Mouse (Mus musculus): ENCODE measurements around the gene Zfp583. TPM values are rescaled to one million over a fixed set of nuclear protein-coding genes. Genes with fewer than 3 reads are reported as not detected.
"Not testable (repeated sequence)": the region's sequence is repeated elsewhere in the genome, so short reads cannot be mapped to it uniquely, and the experiment has no call there.

Gene Zfp583
- 3.2 and 4.5 TPM in 2 replicates for polyA plus RNA-seq (2015; fragmentation: Nextera tagmentation; extraction: Ambion mirVana)

DNA sequence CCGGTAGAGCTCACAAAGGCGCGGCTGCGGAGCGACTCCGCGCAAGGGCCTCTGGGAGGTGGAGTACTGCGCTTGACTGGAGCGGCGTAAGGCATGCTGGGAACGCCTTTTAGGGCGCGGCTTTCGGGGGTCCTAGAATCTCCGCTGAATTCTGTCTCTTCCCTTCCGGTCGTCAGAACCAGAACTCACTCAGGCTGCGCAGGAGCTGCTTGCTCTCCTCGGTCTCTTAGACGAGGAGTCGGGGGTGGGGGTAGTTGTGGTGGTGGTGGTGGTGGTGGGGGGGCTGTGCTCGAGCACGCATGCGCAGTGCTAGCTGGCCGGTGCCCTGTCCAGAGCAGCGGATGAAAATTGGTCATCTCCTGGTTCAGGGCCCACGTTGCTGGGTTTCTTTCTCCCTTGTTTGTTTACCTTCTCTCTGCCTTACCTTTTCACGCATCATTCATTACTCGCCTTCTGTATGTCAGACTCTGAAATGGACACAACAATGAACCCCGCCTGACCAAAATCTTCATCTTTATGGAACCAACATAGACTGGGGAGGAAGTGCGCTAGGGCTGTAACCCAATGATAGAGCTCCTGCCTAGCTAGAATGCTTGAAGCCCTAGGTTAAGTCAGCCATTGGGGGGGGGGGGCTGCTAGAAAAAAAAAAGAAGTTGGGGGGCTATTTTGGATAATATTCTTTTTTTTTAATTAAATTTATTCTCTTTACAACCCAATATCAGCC is at the start of gene Zfp583:
Gene Zfp583 (minus strand): TSS at position 53 of the 724 bp plus-strand sequence.
- Histone ChIP-seq H3K4me1 (ENCODE audit: control insufficient read depth, insufficient read depth, low read length) (peaks cover 6% of the 10 kb centered on the region), H3K27ac (ENCODE audit: low read length) (peak within 1 kb of the TSS; percentile 71), H3K4me2 (ENCODE audit: low read depth, low read length) (peak within 1 kb of the TSS; percentile 64), H3K36me3 (ENCODE audit: control insufficient read depth, insufficient read depth) (no peaks in the 10 kb centered on the region), H3K4me3 (ENCODE audit: low read length) (peak within 1 kb of the TSS; percentile 68), H3K9me3 (replicated peaks; ENCODE audit: control insufficient read depth, low read length) (no peaks in the 10 kb centered on the region), H3K27me3 (ENCODE audit: control insufficient read depth, insufficient read depth, low read length) (no peaks in the 10 kb centered on the region), H3K9ac (ENCODE audit: low read length) (peak within 1 kb of the TSS; percentile 81)
- peak; percentile 92 for ATAC-seq (replicated peaks; ENCODE audit: extremely low read depth, insufficient read depth, low FRiP score)
- WGBS, result 5% methylated on average over 31 of the region's 31 CpGs

DNA sequence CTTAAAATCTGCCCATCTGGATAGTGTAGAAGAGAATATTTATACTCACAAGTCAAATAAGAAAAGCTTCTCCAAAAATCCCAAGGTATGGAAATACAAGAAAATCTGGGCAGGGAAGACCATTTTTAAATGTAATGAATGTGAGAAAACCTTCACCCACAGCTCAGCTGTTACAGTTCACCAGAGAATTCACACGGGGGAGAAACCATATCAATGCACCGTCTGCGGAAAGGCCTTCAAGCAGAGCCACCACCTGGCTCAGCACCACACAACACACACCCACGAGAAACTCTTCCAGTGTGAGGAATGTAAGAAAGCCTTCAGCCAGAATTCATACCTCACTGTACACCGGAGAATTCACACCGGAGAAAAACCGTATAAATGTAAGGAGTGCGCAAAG is 47.4 kb upstream of the Zfp583 start:
- ATAC-seq (replicated peaks; ENCODE audit: extremely low read depth, insufficient read depth, low FRiP score), result no peak
- no peak overlapping the region for H3K9ac ChIP-seq (ENCODE audit: low read length)
- no peak overlapping the region for H3K4me2 ChIP-seq (ENCODE audit: low read depth, low read length)
- H3K27ac ChIP-seq (ENCODE audit: low read length), result no peak overlapping the region
- peaks cover 7% of the 10 kb centered on the region for H3K4me1 ChIP-seq (ENCODE audit: control insufficient read depth, insufficient read depth, low read length)
- H3K27me3 ChIP-seq (ENCODE audit: control insufficient read depth, insufficient read depth, low read length), result no peaks in the 10 kb centered on the region
- no peaks in the 10 kb centered on the region for H3K36me3 ChIP-seq (ENCODE audit: control insufficient read depth, insufficient read depth)
- 77% methylated on average over 8 of the region's 8 CpGs for WGBS
- H3K9me3 ChIP-seq (replicated peaks; ENCODE audit: control insufficient read depth, low read length), result no peaks in the 10 kb centered on the region
- no peak overlapping the region for H3K4me3 ChIP-seq (ENCODE audit: low read length)

DNA sequence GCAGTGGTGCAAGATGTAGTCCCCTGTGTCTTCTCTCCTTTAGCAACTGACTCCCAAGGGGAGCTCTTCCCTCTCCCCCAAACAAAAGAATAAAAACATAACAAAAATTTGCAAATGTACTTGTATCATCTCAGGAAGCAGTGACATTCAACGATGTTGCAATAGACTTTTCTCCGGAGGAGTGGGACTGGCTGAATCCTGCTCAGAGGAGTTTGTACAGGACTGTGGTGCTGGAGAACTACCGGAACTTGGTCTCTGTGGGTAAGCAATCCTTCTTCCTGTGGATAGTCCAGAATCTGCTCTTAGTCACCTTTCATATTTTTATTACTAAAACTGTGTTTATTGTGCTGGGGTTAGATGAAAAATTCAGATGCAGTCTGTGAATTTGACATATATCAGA is 41.9 kb upstream of the Zfp583 start:
- Histone ChIP-seq H3K27ac (ENCODE audit: low read length) (no peak overlapping the region), H3K36me3 (ENCODE audit: control insufficient read depth, insufficient read depth) (no peaks in the 10 kb centered on the region), H3K9ac (ENCODE audit: low read length) (no peak overlapping the region), H3K4me1 (ENCODE audit: control insufficient read depth, insufficient read depth, low read length) (no peaks in the 10 kb centered on the region), H3K4me2 (ENCODE audit: low read depth, low read length) (no peak overlapping the region), H3K4me3 (ENCODE audit: low read length) (no peak overlapping the region), H3K9me3 (replicated peaks; ENCODE audit: control insufficient read depth, low read length) (no peaks in the 10 kb centered on the region), H3K27me3 (ENCODE audit: control insufficient read depth, insufficient read depth, low read length) (no peaks in the 10 kb centered on the region)
- ATAC-seq (replicated peaks; ENCODE audit: extremely low read depth, insufficient read depth, low FRiP score), result no peak
- 88% methylated on average over 3 of the region's 3 CpGs for WGBS

DNA sequence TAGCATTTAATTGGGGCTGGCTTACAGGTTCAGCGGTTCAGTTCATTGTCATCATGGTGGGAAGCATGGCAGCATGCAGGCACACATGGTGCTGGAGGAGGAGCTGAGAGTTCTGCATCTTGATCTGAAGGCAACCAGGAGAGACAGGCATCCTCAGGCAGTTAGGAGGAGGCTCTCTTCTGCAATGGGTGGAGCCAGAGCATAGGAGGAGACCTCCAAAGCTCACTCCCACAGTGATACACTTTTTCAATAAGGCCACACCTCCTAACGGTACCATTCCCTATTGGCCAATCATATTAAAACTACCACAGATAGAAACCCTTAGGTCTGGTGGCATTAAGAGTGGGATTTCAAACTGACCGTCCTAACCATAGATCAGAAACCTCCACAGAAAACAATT is 38.4 kb upstream of the Zfp583 start:
- H3K4me2 ChIP-seq (ENCODE audit: low read depth, low read length), result no peak overlapping the region
- H3K4me1 ChIP-seq (ENCODE audit: control insufficient read depth, insufficient read depth, low read length), result no peaks in the 10 kb centered on the region
- no peaks in the 10 kb centered on the region for H3K9me3 ChIP-seq (replicated peaks; ENCODE audit: control insufficient read depth, low read length)
- no peak overlapping the region for H3K27ac ChIP-seq (ENCODE audit: low read length)
- 81% methylated on average over 3 of the region's 3 CpGs for WGBS
- no peak for ATAC-seq (replicated peaks; ENCODE audit: extremely low read depth, insufficient read depth, low FRiP score)
- no peak overlapping the region for H3K9ac ChIP-seq (ENCODE audit: low read length)
- H3K4me3 ChIP-seq (ENCODE audit: low read length), result no peak overlapping the region
- H3K36me3 ChIP-seq (ENCODE audit: control insufficient read depth, insufficient read depth), result no peaks in the 10 kb centered on the region
- no peaks in the 10 kb centered on the region for H3K27me3 ChIP-seq (ENCODE audit: control insufficient read depth, insufficient read depth, low read length)

DNA sequence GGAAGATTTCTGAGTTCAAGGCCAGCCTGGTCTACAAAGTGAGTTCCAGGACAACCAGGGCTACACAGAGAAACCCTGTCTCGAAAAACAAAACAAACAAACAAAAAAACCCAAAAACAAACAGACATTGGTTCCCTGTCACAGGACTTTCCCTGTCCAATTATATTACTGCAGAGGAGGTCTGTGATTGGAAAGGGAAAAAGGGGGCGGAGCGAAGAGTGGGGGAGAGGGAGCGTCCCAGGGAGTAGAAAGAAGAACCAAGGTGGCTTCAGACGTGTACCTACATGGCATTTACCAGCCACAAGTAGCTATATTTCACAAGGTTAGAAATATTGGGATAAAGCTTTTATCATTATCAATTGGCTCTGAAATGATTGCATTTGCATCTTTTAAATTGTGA is 37.1 kb upstream of the Zfp583 start:
- H3K36me3 ChIP-seq (ENCODE audit: control insufficient read depth, insufficient read depth); H3K27ac ChIP-seq (ENCODE audit: low read length); H3K27me3 ChIP-seq (ENCODE audit: control insufficient read depth, insufficient read depth, low read length); H3K9ac ChIP-seq (ENCODE audit: low read length); H3K9me3 ChIP-seq (replicated peaks; ENCODE audit: control insufficient read depth, low read length); H3K4me3 ChIP-seq (ENCODE audit: low read length); H3K4me1 ChIP-seq (ENCODE audit: control insufficient read depth, insufficient read depth, low read length); H3K4me2 ChIP-seq (ENCODE audit: low read depth, low read length); ATAC-seq (replicated peaks; ENCODE audit: extremely low read depth, insufficient read depth, low FRiP score): not testable (repeated sequence)
- 80% methylated on average over 5 of the region's 5 CpGs for WGBS

DNA sequence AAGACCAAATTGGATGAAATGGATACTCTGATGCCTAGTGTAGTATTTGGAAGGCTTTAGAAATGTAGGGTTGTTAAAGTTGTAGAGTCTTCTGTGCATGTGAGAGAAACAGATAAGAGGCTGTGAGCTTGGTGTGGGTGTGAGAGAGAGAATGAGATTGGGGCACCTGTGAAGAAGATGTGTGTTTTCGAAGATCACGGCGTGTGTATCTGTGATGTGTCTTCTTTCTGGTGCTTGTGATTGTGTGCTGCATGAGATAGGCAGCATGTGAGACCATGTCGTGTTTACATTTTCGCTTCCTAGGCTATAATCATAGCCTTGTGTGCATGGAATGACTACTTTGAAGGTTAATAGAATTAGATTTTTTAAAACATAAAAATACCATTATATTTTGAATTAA is 36.1 kb upstream of the Zfp583 start:
- Histone ChIP-seq H3K9ac (ENCODE audit: low read length) (no peak overlapping the region), H3K4me1 (ENCODE audit: control insufficient read depth, insufficient read depth, low read length) (peaks cover 6% of the 10 kb centered on the region), H3K27ac (ENCODE audit: low read length) (no peak overlapping the region), H3K4me2 (ENCODE audit: low read depth, low read length) (no peak overlapping the region), H3K27me3 (ENCODE audit: control insufficient read depth, insufficient read depth, low read length) (no peaks in the 10 kb centered on the region), H3K36me3 (ENCODE audit: control insufficient read depth, insufficient read depth) (no peaks in the 10 kb centered on the region), H3K4me3 (ENCODE audit: low read length) (no peak overlapping the region), H3K9me3 (replicated peaks; ENCODE audit: control insufficient read depth, low read length) (no peaks in the 10 kb centered on the region)
- no peak for ATAC-seq (replicated peaks; ENCODE audit: extremely low read depth, insufficient read depth, low FRiP score)
- 83% methylated on average over 5 of the region's 5 CpGs for WGBS

DNA sequence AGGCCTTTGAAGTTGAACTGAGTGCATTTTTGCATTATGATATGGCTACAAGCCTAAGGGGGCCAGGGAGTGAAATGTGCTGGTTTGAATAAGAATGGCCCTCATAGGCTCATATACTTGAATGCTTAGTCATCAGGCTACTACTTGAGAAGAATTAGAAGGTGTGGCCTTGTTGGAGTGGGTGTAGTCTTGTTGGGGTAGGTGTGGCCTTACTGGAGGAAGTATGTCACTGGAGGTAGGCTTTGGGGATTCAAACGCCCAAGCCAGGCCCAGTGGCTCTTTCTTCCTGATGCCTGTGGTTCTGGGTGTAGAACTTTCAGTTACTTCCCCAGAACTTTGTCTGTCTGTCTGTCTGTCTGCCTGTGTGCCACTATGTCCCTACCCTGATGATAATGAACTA is 33.7 kb upstream of the Zfp583 start:
- Histone ChIP-seq H3K4me3 (ENCODE audit: low read length) (no peak overlapping the region), H3K4me2 (ENCODE audit: low read depth, low read length) (no peak overlapping the region), H3K9ac (ENCODE audit: low read length) (no peak overlapping the region), H3K27me3 (ENCODE audit: control insufficient read depth, insufficient read depth, low read length) (no peaks in the 10 kb centered on the region), H3K27ac (ENCODE audit: low read length) (no peak overlapping the region), H3K36me3 (ENCODE audit: control insufficient read depth, insufficient read depth) (no peaks in the 10 kb centered on the region), H3K9me3 (replicated peaks; ENCODE audit: control insufficient read depth, low read length) (no peaks in the 10 kb centered on the region), H3K4me1 (ENCODE audit: control insufficient read depth, insufficient read depth, low read length) (peaks cover 8% of the 10 kb centered on the region)
- ATAC-seq (replicated peaks; ENCODE audit: extremely low read depth, insufficient read depth, low FRiP score), result no peak
- 61% methylated on average over 1 of the region's 1 CpGs for WGBS

DNA sequence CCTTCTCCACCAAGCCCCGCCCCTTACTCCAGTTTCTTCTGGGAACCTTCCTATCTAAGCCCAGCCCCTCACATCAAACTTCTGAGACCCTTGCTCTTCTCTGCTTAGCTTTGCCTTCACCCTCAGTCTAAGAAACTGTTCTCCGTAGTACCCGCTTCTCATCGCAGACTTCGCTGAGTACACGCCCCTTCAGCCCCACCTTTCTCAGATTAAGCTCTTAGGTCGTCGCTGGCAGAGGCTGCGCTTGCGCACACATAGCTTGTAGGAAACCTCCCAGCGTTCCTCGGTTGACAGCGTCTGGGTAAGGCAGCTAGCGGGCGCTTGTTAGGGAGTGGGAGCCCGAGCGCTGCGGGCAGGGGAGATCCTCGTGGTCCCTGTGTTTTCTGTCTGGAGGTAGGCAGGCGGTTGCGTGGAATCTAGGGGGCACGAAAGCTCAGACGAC is 32.0 kb upstream of the Zfp583 start, which contains the start of gene Zfp78:
Gene Zfp78 (plus strand): TSS at position 234 of the 442 bp plus-strand sequence.
- peak; percentile 78 for ATAC-seq (replicated peaks; ENCODE audit: extremely low read depth, insufficient read depth, low FRiP score)
- no peaks in the 10 kb centered on the region for H3K27me3 ChIP-seq (ENCODE audit: control insufficient read depth, insufficient read depth, low read length)
- peaks cover 8% of the 10 kb centered on the region for H3K4me1 ChIP-seq (ENCODE audit: control insufficient read depth, insufficient read depth, low read length)
- H3K36me3 ChIP-seq (ENCODE audit: control insufficient read depth, insufficient read depth), result no peaks in the 10 kb centered on the region
- peak within 1 kb of the TSS; percentile 68 for H3K4me3 ChIP-seq (ENCODE audit: low read length)
- WGBS, result under 1% methylated on average over 23 of the region's 23 CpGs
- H3K9me3 ChIP-seq (replicated peaks; ENCODE audit: control insufficient read depth, low read length), result no peaks in the 10 kb centered on the region
- peak within 1 kb of the TSS; percentile 83 for H3K9ac ChIP-seq (ENCODE audit: low read length)
- peak within 1 kb of the TSS; percentile 89 for H3K27ac ChIP-seq (ENCODE audit: low read length)
- peak within 1 kb of the TSS; percentile 85 for H3K4me2 ChIP-seq (ENCODE audit: low read depth, low read length)

DNA sequence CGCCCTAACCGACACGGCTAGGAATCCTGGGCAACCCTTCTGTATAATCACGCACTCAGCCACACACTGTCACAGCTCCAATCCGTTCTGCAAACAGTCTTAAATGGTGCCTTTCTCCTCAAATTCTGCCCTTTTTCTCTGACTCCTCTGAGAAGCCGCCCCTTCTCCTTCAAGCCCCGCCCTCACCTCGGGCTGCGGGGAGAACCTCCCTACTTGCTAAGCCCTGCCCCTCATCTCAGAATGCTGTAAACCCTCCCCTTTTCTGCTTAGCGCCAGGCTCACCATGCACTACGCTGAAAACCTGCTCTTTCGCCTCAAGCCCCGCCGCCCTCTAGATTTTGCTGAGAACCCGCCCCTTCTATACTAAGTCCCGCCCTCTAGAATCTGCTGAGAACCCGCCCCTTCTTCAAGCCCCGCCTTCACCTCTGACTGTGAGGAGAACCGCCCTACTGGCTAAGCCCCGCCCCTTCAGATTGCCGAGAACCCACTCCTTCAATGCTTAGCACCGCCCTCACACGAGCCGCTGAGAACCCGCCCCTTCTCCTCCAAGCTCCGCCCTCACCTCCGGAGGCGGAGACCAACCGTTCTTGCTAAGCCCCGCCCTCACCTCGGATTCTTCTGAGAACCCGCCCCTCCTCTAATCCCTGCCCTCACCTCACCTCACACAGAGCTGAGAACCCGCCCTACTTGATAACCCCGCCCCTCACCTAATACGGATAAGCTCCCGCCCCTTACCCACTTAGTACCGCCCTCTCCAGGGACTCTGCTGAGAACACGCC is 31.4 kb upstream of the Zfp583 start:
- no peaks in the 10 kb centered on the region for H3K27me3 ChIP-seq (ENCODE audit: control insufficient read depth, insufficient read depth, low read length)
- peaks cover 8% of the 10 kb centered on the region for H3K4me1 ChIP-seq (ENCODE audit: control insufficient read depth, insufficient read depth, low read length)

More for the DNA sequence above, 31.4 kb upstream of the Zfp583 start:
- H3K36me3 ChIP-seq (ENCODE audit: control insufficient read depth, insufficient read depth), result no peaks in the 10 kb centered on the region
- under 1% methylated on average over 38 of the region's 38 CpGs for WGBS
- H3K4me2 ChIP-seq (ENCODE audit: low read depth, low read length), result peak overlapping the region; percentile 85
- peak overlapping the region; percentile 68 for H3K4me3 ChIP-seq (ENCODE audit: low read length)
- H3K9ac ChIP-seq (ENCODE audit: low read length), result peak overlapping the region; percentile 83
- ATAC-seq (replicated peaks; ENCODE audit: extremely low read depth, insufficient read depth, low FRiP score), result peak; percentile 94
- H3K27ac ChIP-seq (ENCODE audit: low read length), result peak overlapping the region; percentile 89
- H3K9me3 ChIP-seq (replicated peaks; ENCODE audit: control insufficient read depth, low read length), result no peaks in the 10 kb centered on the region
